Mouse (Mus musculus) liver, embryonic 14.5 days (tissue): ENCODE results near the gene Dlgap4. TPM values are rescaled to one million over a fixed set of nuclear protein-coding genes. Genes with fewer than 3 reads are reported as not detected.

Experiments
- ATAC-seq: fragments of 200-750 bp; cut with Nextera tagmentation; 2 replicates; pipeline ENCODE4 v1.8.0; 2017; ENCODE audit warnings: moderate number of reproducible peaks, mild to moderate bottlenecking, moderate library complexity; ENCODE audit not compliant: insufficient read depth
- DNase-seq, 3 experiments: peaks; one replicate each; pipeline ENCODE4 v3.0.0-alpha.2; 2012 to 2013; ENCODE audit warnings: low read depth in 3 of 3, low spot score in 3 of 3
- H3K27ac ChIP-seq: fragments of 300-500 bp; sonication (generic); 2 replicates; pipeline ENCODE4 v1.5.1; 2014; ENCODE audit warnings: moderate library complexity, mild to moderate bottlenecking, control low read depth, inconsistent platforms
- H3K27me3 ChIP-seq: fragments of 300-500 bp; sonication (generic); 2 replicates; pipeline ENCODE4 v1.6.1; 2014; ENCODE audit warnings: mild to moderate bottlenecking, low read length, moderate library complexity; ENCODE audit not compliant: control insufficient read depth, insufficient read depth
- H3K36me3 ChIP-seq: fragments of 300-500 bp; sonication (generic); replicated peaks from 2 replicates; pipeline ENCODE4 v1.6.1; 2014; ENCODE audit warnings: low read depth; ENCODE audit not compliant: control insufficient read depth, insufficient read depth
- H3K4me1 ChIP-seq, 2 experiments: fragments of 200-500 bp in 1 of 2; fragments of 300-500 bp in 1 of 2; sonication (generic) in 1 of 2; replicated peaks; 2 replicates each; pipeline ENCODE4 v1.6.1; 2012 to 2014; ENCODE audit warnings: antibody characterized with exemption in 1 of 2, inconsistent platforms in 1 of 2, low read length in 1 of 2; ENCODE audit not compliant: control insufficient read depth in 2 of 2, insufficient read depth in 2 of 2
- H3K4me2 ChIP-seq: fragments of 300-500 bp; sonication (generic); 2 replicates; pipeline ENCODE4 v1.6.1; 2014; ENCODE audit warnings: low read depth, mild to moderate bottlenecking, control low read depth, moderate library complexity
- H3K4me3 ChIP-seq, 2 experiments: fragments of 200-500 bp in 1 of 2; fragments of 300-500 bp in 1 of 2; sonication (generic) in 1 of 2; 2 replicates each; pipeline ENCODE4 v1.5.1; 2012 to 2014; ENCODE audit warnings: low read depth in 2 of 2, low read length in 2 of 2, mild to moderate bottlenecking in 2 of 2, control low read depth in 1 of 2, inconsistent platforms in 1 of 2, moderate library complexity in 1 of 2; ENCODE audit not compliant: insufficient read depth in 1 of 2
- H3K9ac ChIP-seq: fragments of 300-500 bp; sonication (generic); replicated peaks from 2 replicates; pipeline ENCODE4 v1.6.1; 2014; ENCODE audit warnings: mild to moderate bottlenecking, control low read depth, moderate library complexity
- H3K9me3 ChIP-seq: fragments of 300-500 bp; sonication (generic); 2 replicates; pipeline ENCODE4 v1.6.1; 2016; ENCODE audit warnings: low read length, mixed read lengths; ENCODE audit not compliant: control insufficient read depth
- CTCF ChIP-seq: IDR thresholded peaks from 2 replicates; pipeline ENCODE4 v1.5.1; 2016; ENCODE audit warnings: antibody characterized with exemption, low read depth, control low read depth
- EP300 ChIP-seq: IDR thresholded peaks from 2 replicates; pipeline ENCODE4 v1.6.1; 2016; ENCODE audit warnings: antibody characterized with exemption, low read depth
- WGBS: fragments of 180-500 bp; shearing (Covaris S2); extraction: QIAGEN DNeasy Blood & Tissue Kit; methylation state at CpG from one replicate; pipeline ENCODE4 v1.1.7; 2014; ENCODE audit not compliant: insufficient replicate concordance; 5-methylcytosine and 5-hydroxymethylcytosine counted together
- polyA plus RNA-seq, 2 experiments: library from polyadenylated mRNA; depleted of rRNA in 1 of 2; stranded (reverse) in 1 of 2; unstranded in 1 of 2; fragments of >200 nt; fragmentation: Nextera tagmentation in 1 of 2; extraction: Ambion mirVana in 1 of 2; gene quantifications; 2 replicates each; pipeline versions ENCODE4 v1.2.1 to v1.2.3; 2012 to 2014

Gene Dlgap4
- polyA plus RNA-seq, 2 experiments, result 6.6 to 9.7 TPM

DNA sequence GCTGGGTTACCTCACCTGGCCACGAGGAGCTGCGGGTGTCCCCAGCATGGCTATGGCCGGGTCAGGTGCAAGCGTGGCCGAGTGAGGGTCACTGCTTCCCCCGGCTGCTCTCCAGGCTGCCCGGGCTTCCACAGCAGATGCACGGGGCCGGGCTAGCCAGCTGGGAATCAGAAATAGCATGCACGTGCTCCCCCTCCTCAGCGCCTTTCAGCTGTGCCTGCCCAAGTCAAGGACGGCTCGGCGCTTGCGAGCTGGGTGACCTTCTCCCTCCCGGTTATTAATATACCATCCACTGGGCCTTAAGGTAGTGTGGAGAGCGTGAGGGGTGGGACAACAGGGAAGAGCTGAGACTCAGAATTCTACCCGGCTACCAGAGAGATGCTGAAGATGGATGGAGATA, 11.8 kb downstream of the Dlgap4 start:
- H3K4me1 ChIP-seq, result no peaks in the 10 kb centered on the region
- 68% methylated on average over 18 of the region's 18 CpGs for whole genome bisulfite sequencing
- H3K4me3 ChIP-seq, result no peak overlapping the region
- no peak overlapping the region for H3K27ac ChIP-seq
- no peak for ATAC-seq
- H3K27me3 ChIP-seq, result no peaks in the 10 kb centered on the region
- no peaks in the 10 kb centered on the region for H3K36me3 ChIP-seq
- H3K9ac ChIP-seq, result no peak overlapping the region
- DNase-seq, result no peak
- no peaks in the 10 kb centered on the region for H3K9me3 ChIP-seq
- no peak for TF ChIP-seq CTCF
- no peak for TF ChIP-seq EP300
- H3K4me2 ChIP-seq, result no peak overlapping the region

DNA sequence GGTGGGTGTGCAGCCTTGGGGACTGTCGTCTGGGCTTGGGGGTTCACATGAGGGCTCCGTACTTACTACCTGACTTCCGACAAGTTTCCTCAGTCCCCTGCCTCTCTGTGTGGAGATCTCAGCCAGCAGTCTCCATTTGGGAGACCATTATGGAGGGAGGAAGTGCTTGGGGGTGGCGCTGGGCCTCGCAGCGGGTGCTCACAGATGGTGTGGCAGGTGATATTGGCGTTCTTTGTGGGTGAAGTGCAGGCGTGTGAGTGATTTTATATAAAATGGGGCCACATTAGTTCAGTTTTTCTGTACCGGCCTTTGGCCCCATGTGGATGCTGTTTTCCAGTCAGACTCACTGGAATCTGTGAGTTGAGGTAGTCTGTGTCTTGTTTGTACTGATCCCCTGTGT, 12.6 kb downstream of the Dlgap4 start:
- no peaks in the 10 kb centered on the region for H3K36me3 ChIP-seq
- no peaks in the 10 kb centered on the region for H3K9me3 ChIP-seq
- H3K4me1 ChIP-seq, result no peaks in the 10 kb centered on the region
- WGBS, result 70% methylated on average over 9 of the region's 9 CpGs
- H3K9ac ChIP-seq, result no peak overlapping the region
- TF ChIP-seq CTCF (no peak), EP300 (no peak)
- no peak for DNase-seq
- H3K27me3 ChIP-seq, result no peaks in the 10 kb centered on the region
- ATAC-seq, result no peak
- H3K27ac ChIP-seq, result no peak overlapping the region
- no peak overlapping the region for H3K4me2 ChIP-seq
- H3K4me3 ChIP-seq, result no peak overlapping the region

GRCm38 (mm10) chr2:156626544-156626943, 13.0 kb downstream of the Dlgap4 start:
- Histone ChIP-seq H3K9me3 (no peaks in the 10 kb centered on the region), H3K9ac (no peak overlapping the region), H3K4me3 (no peak overlapping the region), H3K27ac (no peak overlapping the region), H3K27me3 (no peaks in the 10 kb centered on the region), H3K36me3 (no peaks in the 10 kb centered on the region), H3K4me2 (no peak overlapping the region), H3K4me1 (no peaks in the 10 kb centered on the region)
- DNase-seq (no peak), ATAC-seq (no peak)
- 61% methylated on average over 8 of the region's 8 CpGs for WGBS
- no peak for TF ChIP-seq CTCF
- no peak for TF ChIP-seq EP300

DNA sequence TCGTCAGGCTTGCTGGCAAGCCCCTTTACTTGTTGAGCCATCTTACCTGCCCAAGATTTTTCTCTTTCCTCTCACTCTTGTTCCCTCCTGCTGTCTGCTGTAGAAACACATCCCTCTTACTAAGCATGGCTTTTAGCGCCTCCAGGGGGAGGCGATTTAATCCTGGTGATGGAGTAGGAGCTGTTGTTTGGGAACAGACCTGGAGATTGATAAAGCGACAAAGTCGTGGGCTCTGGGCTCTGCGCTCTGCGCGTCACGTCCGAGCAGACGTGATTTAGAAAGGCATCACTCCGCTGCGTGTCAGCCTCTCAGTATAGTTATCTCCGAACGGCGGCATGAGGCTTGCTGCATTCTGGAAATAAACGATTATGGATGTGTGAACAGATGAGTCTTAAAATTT, 14.4 kb downstream of the Dlgap4 start:
- no peaks in the 10 kb centered on the region for H3K36me3 ChIP-seq
- no peak overlapping the region for H3K4me3 ChIP-seq
- no peak for TF ChIP-seq EP300
- no peak for TF ChIP-seq CTCF
- no peaks in the 10 kb centered on the region for H3K4me1 ChIP-seq
- DNase-seq, result no peak
- 58% methylated on average over 17 of the region's 17 CpGs for WGBS
- no peak for ATAC-seq
- no peaks in the 10 kb centered on the region for H3K9me3 ChIP-seq
- H3K9ac ChIP-seq, result no peak overlapping the region
- no peak overlapping the region for H3K27ac ChIP-seq
- H3K4me2 ChIP-seq, result no peak overlapping the region
- H3K27me3 ChIP-seq, result no peaks in the 10 kb centered on the region

GRCm38 (mm10) chr2:156630288-156630687, 16.8 kb downstream of the Dlgap4 start:
- 36% methylated on average over 1 of the region's 1 CpGs for WGBS
- Histone ChIP-seq H3K9ac (no peak overlapping the region), H3K36me3 (no peaks in the 10 kb centered on the region)

GRCm38 (mm10) chr2:156632721-156633120, 19.2 kb downstream of the Dlgap4 start:
- TF ChIP-seq EP300, result no peak
- no peak for TF ChIP-seq CTCF
- no peak overlapping the region for H3K27ac ChIP-seq
- no peak overlapping the region for H3K4me3 ChIP-seq
- H3K4me1 ChIP-seq, result no peaks in the 10 kb centered on the region
- H3K9ac ChIP-seq, result no peak overlapping the region
- no peaks in the 10 kb centered on the region for H3K27me3 ChIP-seq
- no peak for ATAC-seq
- 69% methylated on average over 9 of the region's 9 CpGs for WGBS
- no peaks in the 10 kb centered on the region for H3K36me3 ChIP-seq
- no peak overlapping the region for H3K4me2 ChIP-seq
- DNase-seq, result no peak
- H3K9me3 ChIP-seq, result no peaks in the 10 kb centered on the region

More at GRCm38 (mm10) chr2:156630288-156630687, 16.8 kb downstream of the Dlgap4 start:
- no peak for DNase-seq
- TF ChIP-seq CTCF (peak; percentile 31; the same call in 1 of the 2 replicates), EP300 (no peak)
- Histone ChIP-seq H3K9me3 (no peaks in the 10 kb centered on the region), H3K4me2 (no peak overlapping the region), H3K4me1 (no peaks in the 10 kb centered on the region), H3K27ac (no peak overlapping the region), H3K4me3 (no peak overlapping the region), H3K27me3 (no peaks in the 10 kb centered on the region)
- ATAC-seq, result no peak
